9 mouse cellular contexts compared by ENCODE assay signal in genomic region chr9:120591490-120591889, GRCm38 (mm10). TPM values are rescaled to one million over a fixed set of nuclear protein-coding genes. Genes with fewer than 3 reads are reported as not detected.
DNase-seq lines count a peak whose midpoint lies in the region; ATAC-seq lines count a peak whose summit lies in the region.
"Had no signal": no experiment of that assay in that cellular context is flagged by ENCODE, and none has a peak within 500 bp of the region (broad histone marks: within the 10 kb centered on the region; RNA-seq: fewer than 3 reads in every experiment).

No protein-coding gene starts in this region.

- no peak overlapping the region for H3K4me3 ChIP-seq in forebrain, embryonic 13.5 days
- no peak overlapping the region for H3K4me3 ChIP-seq in forebrain, embryonic 15.5 days
- H3K4me3 ChIP-seq: liver, embryonic 15.5 days had no signal

- 1% methylated on average over 9 of the region's 9 CpGs for WGBS in forebrain, embryonic 13.5 days
- WGBS in forebrain, embryonic 15.5 days = 3% methylated on average over 9 of the region's 9 CpGs

- ATAC-seq in forebrain, embryonic 13.5 days = peak; percentile 27; the same call in 1 of the 2 replicates
- ATAC-seq in forebrain, embryonic 15.5 days (replicated peaks) = no peak; the same call in 1 of the 2 replicates

- H3K9ac ChIP-seq in forebrain, embryonic 13.5 days = no peak overlapping the region
- H3K9ac ChIP-seq in forebrain, embryonic 15.5 days (replicated peaks) = no peak overlapping the region
- H3K9ac ChIP-seq: liver, embryonic 15.5 days had no signal

- H3K4me1 ChIP-seq in forebrain, embryonic 13.5 days = peaks cover 29% of the 10 kb centered on the region
- peaks cover 16% of the 10 kb centered on the region for H3K4me1 ChIP-seq in forebrain, embryonic 15.5 days
- H3K4me1 ChIP-seq: liver, embryonic 15.5 days had no signal

- H3K9me3 ChIP-seq in forebrain, embryonic 13.5 days (replicated peaks) = no peaks in the 10 kb centered on the region
- H3K9me3 ChIP-seq in forebrain, embryonic 15.5 days = no peaks in the 10 kb centered on the region
- H3K9me3 ChIP-seq: liver, embryonic 15.5 days had no signal

- H3K36me3 ChIP-seq in forebrain, embryonic 13.5 days (ENCODE audit: poor library complexity, severe bottlenecking) = no peaks in the 10 kb centered on the region
- H3K36me3 ChIP-seq in forebrain, embryonic 15.5 days = no peaks in the 10 kb centered on the region
- H3K36me3 ChIP-seq: liver, embryonic 15.5 days had no signal

- no peak overlapping the region for H3K4me2 ChIP-seq in forebrain, embryonic 13.5 days
- no peak overlapping the region for H3K4me2 ChIP-seq in forebrain, embryonic 15.5 days (replicated peaks)
- H3K4me2 ChIP-seq: liver, embryonic 15.5 days had no signal

- H3K27ac ChIP-seq in forebrain, embryonic 13.5 days = no peak overlapping the region
- H3K27ac ChIP-seq in forebrain, embryonic 15.5 days (replicated peaks) = no peak overlapping the region
- H3K27ac ChIP-seq: liver, embryonic 15.5 days had no signal

- peak; percentile 82 for DNase-seq in CD4-positive, CD25-positive, alpha-beta regulatory T cell, adult 2 months (ENCODE audit: low read depth, low spot score)
- DNase-seq in brain, adult 2 months (ENCODE audit: low read depth, low spot score) = peak; percentile 79
- peak; percentile 71 to 75 for DNase-seq in frontal cortex, postnatal 36 days (ENCODE audit: low spot score in 2 of 2)
- DNase-seq in kidney, postnatal 25 days = peak; percentile 75 to 86
- peak; percentile 84 for DNase-seq in lung, postnatal 10 days
- peak; percentile 38 to 77 for DNase-seq in spleen, adult 18-20 months

- no peaks in the 10 kb centered on the region; the same call in 1 of the 2 replicates for H3K27me3 ChIP-seq in forebrain, embryonic 13.5 days
- H3K27me3 ChIP-seq in forebrain, embryonic 15.5 days = no peaks in the 10 kb centered on the region
- H3K27me3 ChIP-seq: liver, embryonic 15.5 days had no signal

RNA-seq across cellular contexts. Expression of gene Rpl14, which starts 20.2 kb away (rescaled TPM):
- polyA plus RNA-seq in forebrain, embryonic 13.5 days (2015; fragmentation: Nextera tagmentation; extraction: Ambion mirVana) = 544 and 592 TPM in 2 replicates
- 406 and 432 TPM in 2 replicates for polyA plus RNA-seq in forebrain, embryonic 15.5 days (2015; fragmentation: Nextera tagmentation; extraction: Ambion mirVana)

RNA-seq across cellular contexts. Expression of gene Entpd3, which starts 51.9 kb away (rescaled TPM):
- polyA plus RNA-seq in forebrain, embryonic 13.5 days (2015; fragmentation: Nextera tagmentation; extraction: Ambion mirVana) = 0.30 and 0.49 TPM in 2 replicates
- polyA plus RNA-seq in forebrain, embryonic 15.5 days (2015; fragmentation: Nextera tagmentation; extraction: Ambion mirVana) = 1.5 and 1.9 TPM in 2 replicates
- polyA plus RNA-seq: liver, embryonic 15.5 days had no signal
